Mouse (Mus musculus) small intestine, adult 2 months (tissue): ENCODE results near the gene Rras. TPM values are rescaled to one million over a fixed set of nuclear protein-coding genes. Genes with fewer than 3 reads are reported as not detected.

Experiments
- H3K27ac ChIP-seq: fragments of 200-500 bp; 2 replicates; pipeline ENCODE4 v1.5.1; 2012; ENCODE audit warnings: low read depth, low read length, control low read depth, inconsistent platforms; ENCODE audit not compliant: insufficient read depth
- H3K27me3 ChIP-seq: fragments of 200-500 bp; 2 replicates; pipeline ENCODE4 v1.6.1; 2012; ENCODE audit warnings: mild to moderate bottlenecking, moderate library complexity, low read length, inconsistent platforms; ENCODE audit not compliant: control insufficient read depth, insufficient read depth
- H3K36me3 ChIP-seq: fragments of 200-500 bp; 2 replicates; pipeline ENCODE4 v1.6.1; 2012; ENCODE audit warnings: mild to moderate bottlenecking, low read length, control low read depth, inconsistent platforms; ENCODE audit not compliant: control insufficient read depth, insufficient read depth
- H3K4me1 ChIP-seq: fragments of 200-500 bp; 2 replicates; pipeline ENCODE4 v1.6.1; 2012; ENCODE audit warnings: low read length, inconsistent platforms, mixed read lengths; ENCODE audit not compliant: control insufficient read depth, insufficient read depth, insufficient read length
- H3K4me3 ChIP-seq: fragments of 200-500 bp; 2 replicates; pipeline ENCODE4 v1.5.1; 2012; ENCODE audit warnings: low read depth, mild to moderate bottlenecking, control low read depth, inconsistent platforms, low read length, moderate library complexity
- CTCF ChIP-seq: fragments of 200-500 bp; IDR thresholded peaks from 2 replicates; pipeline ENCODE4 v1.5.1; 2012; ENCODE audit warnings: low read depth, mild to moderate bottlenecking, control low read depth, inconsistent platforms, low read length, moderate library complexity, mixed read lengths; ENCODE audit not compliant: insufficient replicate concordance, insufficient read length; ENCODE audit errors: extremely low read depth
- POLR2A ChIP-seq: fragments of 200-500 bp; IDR thresholded peaks from 2 replicates; pipeline ENCODE4 v1.6.1; 2012; ENCODE audit warnings: low read depth, mild to moderate bottlenecking, control low read depth, inconsistent platforms, low read length, moderate library complexity
- WGBS: fragments of 180-500 bp; shearing (Covaris S2); methylation state at CpG from one replicate; pipeline ENCODE4 v1.1.7; 2018; 5-methylcytosine and 5-hydroxymethylcytosine counted together
- polyA plus RNA-seq: library from polyadenylated mRNA; depleted of rRNA; stranded (reverse); fragments of >200 nt; gene quantifications from 2 replicates; pipeline ENCODE4 v1.2.3, GENCODE M21; 2012; rRNA removed

The Rras gene
- 49.3 and 67.9 TPM in 2 replicates for polyA plus RNA-seq

- peaks cover 6% of the 10 kb centered on the region for H3K36me3 ChIP-seq
- peaks cover 5% of the 10 kb centered on the region; the same call in 1 of the 2 replicates for H3K4me1 ChIP-seq
- peak within 1 kb of the TSS; percentile 97 for H3K27ac ChIP-seq
- peak within 1 kb of the TSS; percentile 68 for H3K4me3 ChIP-seq
- WGBS = under 1% methylated on average over 36 of the region's 36 CpGs
- no peaks in the 10 kb centered on the region for H3K27me3 ChIP-seq
- TF ChIP-seq CTCF = peak; percentile 18; the same call in 1 of the 2 replicates
- TF ChIP-seq POLR2A = peak; percentile 66; the same call in 1 of the 2 replicates
Observed at GRCm38 (mm10) chr7:45017242-45018061, at the start of gene Rras. Gene Rras, plus strand, starts transcription at chr7:45017961.

- Histone ChIP-seq H3K4me3 (peak overlapping the region; percentile 80), H3K27ac (peak overlapping the region; percentile 24; the same call in 1 of the 2 replicates), H3K4me1 (peaks cover 5% of the 10 kb centered on the region), H3K36me3 (no peaks in the 10 kb centered on the region), H3K27me3 (no peaks in the 10 kb centered on the region)
- no peak for TF ChIP-seq CTCF
- peak; percentile 38; the same call in 1 of the 2 replicates for TF ChIP-seq POLR2A
- WGBS = 1% methylated on average over 36 of the region's 36 CpGs
Observed at GRCm38 (mm10) chr7:44970231-44970691, 47.5 kb upstream of the Rras start.

GRCm38 (mm10) chr7:44971142-44971541, 46.6 kb upstream of the Rras start:
- H3K36me3 ChIP-seq = no peaks in the 10 kb centered on the region
- no peak overlapping the region for H3K27ac ChIP-seq
- 45% methylated on average over 7 of the region's 7 CpGs for WGBS
- no peak overlapping the region for H3K4me3 ChIP-seq
- peaks cover 5% of the 10 kb centered on the region for H3K4me1 ChIP-seq
- H3K27me3 ChIP-seq = no peaks in the 10 kb centered on the region
- TF ChIP-seq POLR2A = no peak
- TF ChIP-seq CTCF = no peak

GRCm38 (mm10) chr7:44973415-44974130, 44.2 kb upstream of the Rras start:
- Histone ChIP-seq H3K4me1 (peaks cover 5% of the 10 kb centered on the region), H3K4me3 (peak overlapping the region; percentile 5; the same call in 1 of the 2 replicates), H3K27ac (no peak overlapping the region), H3K36me3 (peaks cover 15% of the 10 kb centered on the region), H3K27me3 (no peaks in the 10 kb centered on the region)
- WGBS = 47% methylated on average over 14 of the region's 14 CpGs
- TF ChIP-seq POLR2A (no peak), CTCF (no peak)

- 8% methylated on average over 22 of the region's 22 CpGs for WGBS
- H3K27me3 ChIP-seq = no peaks in the 10 kb centered on the region
- H3K36me3 ChIP-seq = peaks cover 23% of the 10 kb centered on the region
- TF ChIP-seq CTCF (no peak), POLR2A (0 out of 2 replicates have a peak, but pooled peaks have one; percentile 8)
- H3K4me1 ChIP-seq = peaks cover 5% of the 10 kb centered on the region
- no peak within 1 kb of the TSS for H3K27ac ChIP-seq
- H3K4me3 ChIP-seq = peak within 1 kb of the TSS; percentile 57
Observed at GRCm38 (mm10) chr7:44974383-44975116, 43.2 kb upstream of the Rras start, which contains the start of gene Cpt1c. Gene Cpt1c, minus strand, starts transcription at chr7:44974851.

- Histone ChIP-seq H3K27me3 (no peaks in the 10 kb centered on the region), H3K27ac (no peak overlapping the region), H3K4me1 (peaks cover 5% of the 10 kb centered on the region), H3K4me3 (no peak overlapping the region), H3K36me3 (peaks cover 26% of the 10 kb centered on the region)
- 27% methylated on average over 6 of the region's 6 CpGs for WGBS
- no peak for TF ChIP-seq CTCF
- no peak for TF ChIP-seq POLR2A
Observed at GRCm38 (mm10) chr7:44975117-44975419, 42.7 kb upstream of the Rras start.
